Mouse (Mus musculus) liver, embryonic 14.5 days (tissue): ENCODE results near the gene Tmprss2.

ENCODE experiments used
- CTCF ChIP-seq: IDR thresholded peaks from 2 replicates; pipeline ENCODE4 v1.5.1; 2016; ENCODE audit warnings: antibody characterized with exemption, low read depth, control low read depth
- EP300 ChIP-seq: IDR thresholded peaks from 2 replicates; pipeline ENCODE4 v1.6.1; 2016; ENCODE audit warnings: antibody characterized with exemption, low read depth

- TF ChIP-seq CTCF (no peak), EP300 (no peak)
These were observed 66.7 kb downstream of the Tmprss2 start for GRCm38 (mm10) chr16:97544340-97544739.
